Mouse (Mus musculus) cerebellum, postnatal 10 days (tissue): ENCODE measurements at regions not wholly inside any gene's neighbourhood (a gene's known extent, or its start where the extent isn't known, plus 50 kb on each side); places are given as distances from the start of the nearest gene placed in this dataset.

Source experiments
- DNase-seq, 2 experiments: peaks; one replicate each; pipeline ENCODE4 v3.0.0; 2021; ENCODE audit warnings: mixed read lengths in 2 of 2

- peak; percentile 23 to 32 for DNase-seq
Observed at GRCm38 (mm10) chr7:70834787-70835461, 468.4 kb upstream of the Nr2f2 start.

DNA sequence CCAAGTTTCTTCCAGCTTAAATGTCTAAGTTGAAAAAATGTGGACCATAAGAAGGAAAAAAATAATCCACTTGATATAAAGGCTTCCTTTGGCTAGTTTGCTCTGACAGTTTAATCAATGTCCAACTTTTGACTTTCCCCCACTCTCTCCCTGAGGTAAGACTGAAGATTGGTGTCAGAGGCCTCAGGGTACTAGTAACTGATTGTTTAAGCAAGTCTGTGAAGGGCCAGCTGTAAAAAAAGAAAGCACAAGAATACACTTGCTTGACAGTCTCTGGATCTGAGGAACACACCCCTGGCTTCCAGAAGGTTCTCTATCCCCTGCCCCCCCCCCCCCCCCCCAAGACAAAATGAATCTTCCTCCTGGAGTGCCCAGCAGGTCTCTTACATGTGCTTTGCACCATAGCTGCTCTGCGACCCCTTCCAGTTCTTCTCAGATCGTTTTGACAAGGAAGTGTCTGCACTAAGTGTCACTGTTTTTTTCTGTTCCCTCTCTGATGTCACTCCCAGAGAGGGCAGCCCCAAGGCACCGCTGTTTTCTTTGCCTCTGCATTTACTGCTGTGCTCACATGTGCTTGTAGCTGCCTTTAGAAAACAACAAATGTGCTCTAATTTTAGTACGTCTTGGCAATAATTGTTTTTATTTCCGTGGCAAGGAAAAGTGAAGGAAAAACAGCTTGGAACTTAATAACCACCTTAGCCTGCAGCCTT lies 462.1 kb upstream of the Nr2f2 start:
- no peak for DNase-seq

DNA sequence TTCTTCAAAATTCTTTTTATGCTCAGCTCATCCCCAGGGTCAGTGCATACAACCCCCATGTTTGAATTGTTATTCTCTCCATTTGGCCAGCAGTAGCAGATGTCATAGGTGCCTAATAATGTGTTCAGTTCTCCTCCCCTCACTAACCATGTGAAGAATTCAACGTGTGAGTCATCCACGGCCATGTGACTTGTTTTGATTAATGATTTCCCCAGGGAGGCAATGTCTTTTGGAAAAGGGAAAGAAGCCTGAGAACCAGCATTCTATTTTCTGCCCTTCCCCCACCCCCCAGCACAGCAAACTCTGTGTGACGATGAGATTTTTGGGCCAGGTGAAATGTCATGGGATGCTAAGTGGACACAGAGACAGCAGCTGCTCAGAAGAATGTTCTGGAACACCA lies 459.5 kb upstream of the Nr2f2 start:
- no peak for DNase-seq

DNA sequence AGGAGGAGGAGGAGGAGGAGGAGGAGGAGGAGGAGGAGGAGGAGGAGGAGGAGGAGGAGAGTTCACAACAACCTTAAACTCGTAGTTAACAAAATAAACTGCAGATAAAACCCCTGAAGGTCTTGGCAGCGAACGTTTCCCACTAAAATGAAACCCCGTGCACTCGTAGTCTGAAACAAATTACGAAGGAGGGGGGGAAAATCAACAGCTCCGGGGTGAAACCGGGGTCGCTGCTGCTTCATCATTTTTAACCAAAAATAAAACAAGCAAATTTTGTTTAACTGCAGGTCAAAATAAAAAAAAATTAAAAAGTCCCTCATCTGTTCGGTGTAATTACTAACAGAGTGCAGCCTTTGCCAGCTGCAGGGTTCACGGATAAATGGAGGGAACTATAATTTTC lies 456.5 kb upstream of the Nr2f2 start:
- peak in 1 of 2 experiments; percentile 27 for DNase-seq

DNA sequence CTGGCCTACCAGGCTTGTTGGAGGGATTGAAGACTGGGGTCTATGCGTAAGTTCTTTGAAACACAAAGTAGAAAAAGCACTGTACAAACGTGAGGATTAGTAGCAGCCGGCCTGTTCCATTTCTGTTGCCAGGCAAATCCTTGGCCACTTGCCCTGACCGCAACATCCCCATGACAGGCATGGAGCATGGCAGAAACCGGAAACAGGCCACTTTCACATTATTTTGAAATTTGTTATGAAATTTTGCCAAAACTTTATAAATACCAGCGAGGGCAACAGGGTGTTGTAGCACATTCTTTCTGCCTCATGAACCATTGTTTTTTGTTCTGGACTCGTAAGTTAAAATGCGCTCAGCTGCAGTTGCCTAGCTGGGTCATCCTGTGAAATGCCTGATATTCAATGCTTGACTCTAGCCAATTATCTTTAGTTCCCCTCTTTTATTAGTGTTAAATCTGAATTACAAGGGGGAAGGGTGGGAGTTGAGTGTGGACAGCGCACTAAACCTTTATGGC lies 455.8 kb upstream of the Nr2f2 start:
- peak; percentile 94 for DNase-seq

GRCm38 (mm10) chr7:70821861-70822260 lies 455.3 kb upstream of the Nr2f2 start:
- DNase-seq: no peak

GRCm38 (mm10) chr7:70817347-70817913 lies 450.9 kb upstream of the Nr2f2 start:
- peak in 1 of 2 experiments; percentile 29 for DNase-seq

DNA sequence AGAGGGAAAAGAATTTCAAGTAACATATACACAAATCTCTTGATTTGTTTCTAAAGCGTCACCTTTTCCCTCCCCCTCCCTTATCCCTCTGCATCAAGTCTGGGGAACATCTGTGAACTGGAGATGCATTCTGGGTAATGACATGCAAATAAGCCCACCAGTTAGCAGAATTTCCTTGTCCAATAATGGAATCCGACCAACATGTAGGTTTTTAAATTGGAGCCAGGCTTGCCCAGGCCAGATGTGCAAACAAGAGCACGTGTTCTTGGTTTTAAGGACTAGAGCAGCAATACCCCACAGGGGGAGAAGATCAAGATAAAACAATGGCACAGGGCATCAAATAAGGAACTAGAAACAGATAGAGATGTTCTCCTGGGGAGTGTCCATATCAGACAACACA lies 447.9 kb upstream of the Nr2f2 start:
- no peak for DNase-seq

DNA sequence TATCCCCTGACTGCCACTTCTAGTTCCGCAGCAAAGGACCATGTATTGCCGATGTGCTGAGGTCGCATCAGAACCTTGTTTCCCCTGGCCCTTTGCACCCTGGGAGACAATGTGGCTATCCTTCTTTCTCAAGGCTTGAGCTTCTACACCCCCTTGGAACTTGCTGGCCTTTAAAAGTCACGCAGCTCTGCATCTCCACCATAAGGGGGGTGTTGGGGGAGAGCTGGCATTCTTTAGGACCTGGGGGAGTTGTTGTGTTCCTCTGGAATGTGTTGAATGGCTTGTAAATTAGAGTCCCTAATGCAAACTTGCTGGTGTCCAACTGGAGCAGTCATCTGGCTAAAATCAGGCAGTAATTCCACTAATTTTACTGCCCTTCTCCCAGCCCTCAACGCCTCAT lies 446.6 kb upstream of the Nr2f2 start:
- no peak for DNase-seq

DNA sequence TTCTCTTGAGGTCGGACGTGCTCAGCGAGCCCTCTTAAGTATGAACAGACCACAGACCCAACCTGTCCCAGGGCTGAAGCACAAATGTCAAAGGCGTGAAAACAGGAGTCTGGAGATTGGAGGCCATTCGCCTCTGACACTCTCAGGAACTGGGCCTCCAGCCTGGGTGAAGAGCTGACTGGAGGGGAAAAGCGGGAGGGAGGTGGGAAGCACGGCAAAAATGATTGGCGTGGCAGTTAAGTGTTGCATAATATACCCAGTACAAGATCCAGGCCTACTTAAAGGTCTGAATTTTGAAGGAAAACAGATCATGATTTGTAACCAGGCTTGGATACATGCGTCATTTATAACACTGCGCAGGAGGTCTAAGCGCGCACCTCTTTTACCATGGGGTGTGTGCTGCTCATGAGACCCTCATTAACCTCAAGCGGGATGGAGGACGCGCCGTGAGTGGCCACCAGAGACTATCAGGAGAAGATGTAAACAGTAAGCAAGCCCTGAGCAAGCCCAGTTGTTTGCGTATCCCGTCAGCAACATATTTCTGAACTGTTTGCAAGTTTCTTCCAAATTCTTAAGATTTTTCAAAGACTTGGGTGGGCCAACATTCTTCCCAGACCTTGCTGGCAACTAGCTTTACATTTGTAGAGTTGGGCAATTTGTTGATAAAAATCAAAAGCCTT lies 444.0 kb upstream of the Nr2f2 start:
- no peak for DNase-seq

DNA sequence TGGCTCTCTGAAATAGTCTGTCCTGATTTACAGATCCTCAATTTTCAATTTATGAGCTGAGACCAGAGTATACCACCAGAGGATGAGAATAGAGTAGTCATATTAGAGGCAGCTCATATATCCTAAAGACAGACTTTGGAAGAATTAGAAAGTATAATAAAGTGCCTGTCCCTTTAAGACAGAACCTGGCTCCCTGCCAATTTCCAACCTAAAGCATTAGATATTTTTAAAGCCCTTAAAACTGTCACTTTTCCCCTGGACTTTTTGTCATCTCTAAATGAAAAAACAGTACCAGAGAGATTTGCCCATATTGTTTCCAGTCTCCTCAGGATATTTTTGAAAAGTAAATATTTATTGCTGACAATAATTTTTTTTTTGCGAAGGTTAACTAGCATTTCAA lies 437.7 kb upstream of the Nr2f2 start:
- peak; percentile 13 to 35 for DNase-seq

GRCm38 (mm10) chr7:70799976-70800375 lies 433.4 kb upstream of the Nr2f2 start:
- DNase-seq: no peak

GRCm38 (mm10) chr7:70799031-70799766 lies 432.7 kb upstream of the Nr2f2 start:
- no peak for DNase-seq

- no peak for DNase-seq
Observed at GRCm38 (mm10) chr7:70796038-70796760, 429.7 kb upstream of the Nr2f2 start.

- peak in 1 of 2 experiments; percentile 5 for DNase-seq
Observed at GRCm38 (mm10) chr7:70788902-70789796, 422.6 kb upstream of the Nr2f2 start.

DNA sequence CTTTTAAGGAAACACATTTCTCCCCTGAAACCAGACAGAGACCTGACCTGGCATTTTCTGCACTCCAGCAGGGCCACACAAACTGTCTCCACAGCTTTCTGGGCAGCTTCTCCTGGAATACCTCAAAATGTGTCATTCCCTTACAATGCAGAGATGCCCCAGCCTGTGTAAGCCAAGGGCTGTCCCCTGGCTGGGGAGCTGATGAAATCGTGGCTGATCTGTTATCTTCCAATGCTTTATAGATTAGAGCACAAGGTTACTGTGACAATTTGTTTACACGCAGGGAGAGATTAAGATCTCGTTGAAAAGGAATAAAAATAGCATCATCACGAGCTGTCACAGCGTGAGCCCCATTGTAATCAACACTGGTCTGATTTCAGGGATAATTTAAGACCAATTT lies 421.4 kb upstream of the Nr2f2 start:
- peak; percentile 4 to 7 for DNase-seq

GRCm38 (mm10) chr7:70780742-70781332 lies 414.3 kb upstream of the Nr2f2 start:
- DNase-seq: no peak

- peak in 1 of 2 experiments; percentile 7 for DNase-seq
Observed at GRCm38 (mm10) chr7:70777763-70778162, 411.2 kb upstream of the Nr2f2 start.

- DNase-seq: no peak
Observed at GRCm38 (mm10) chr7:70769655-70770054, 403.1 kb upstream of the Nr2f2 start.

DNA sequence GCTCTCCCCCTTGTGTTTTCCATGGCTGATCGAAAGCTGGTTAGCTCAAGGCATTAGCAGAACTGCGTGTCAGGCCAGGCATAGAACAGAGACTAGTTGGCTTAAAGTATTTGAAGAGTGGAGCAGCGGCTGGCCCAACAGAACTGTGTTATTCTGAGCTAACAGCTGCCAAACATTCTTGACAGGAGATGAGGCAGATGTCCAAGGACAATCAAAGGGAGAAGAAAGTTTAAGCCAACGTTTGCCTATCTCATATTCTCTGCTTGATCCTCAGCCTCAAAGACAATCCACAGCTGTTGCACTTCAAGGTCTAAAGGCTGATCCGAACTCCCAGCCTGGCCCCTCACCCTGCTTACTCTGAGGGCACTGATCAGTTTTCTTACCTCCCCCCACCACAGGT lies 401.2 kb upstream of the Nr2f2 start:
- no peak for DNase-seq
